Mouse (Mus musculus): ENCODE data around the gene Cntnap1.

GRCm38 (mm10) chr11:101142215-101142967 lies 27.9 kb upstream of the Cntnap1 start:
- no peak for TF ChIP-seq CTCF (IDR thresholded peaks at IDR 0.05)
- TF ChIP-seq EP300 (IDR thresholded peaks at IDR 0.05), result no peak

Measured in lung, postnatal 0 days (tissue).